Mouse (Mus musculus) myocyte (in vitro differentiated cells): ENCODE measurements around the gene Gm17622. TPM values are rescaled to one million over a fixed set of nuclear protein-coding genes. Genes with fewer than 3 reads are reported as not detected.

Experiments
- H3K27me3 ChIP-seq: one replicate; pipeline ENCODE4 v1.6.1; 2011; ENCODE audit not compliant: control insufficient read depth, insufficient read depth, insufficient read length
- H3K36me3 ChIP-seq: one replicate; pipeline ENCODE4 v1.6.1; 2011; ENCODE audit not compliant: control insufficient read depth, insufficient read depth
- H3K4me2 ChIP-seq: one replicate; pipeline ENCODE4 v1.6.1; 2011; ENCODE audit warnings: low read depth, control low read depth
- H3K4me3 ChIP-seq: one replicate; pipeline ENCODE4 v1.5.1; 2011; ENCODE audit warnings: mild to moderate bottlenecking, control low read depth, moderate library complexity
- H3K79me2 ChIP-seq: one replicate; pipeline ENCODE4 v1.6.1; 2011; ENCODE audit not compliant: control insufficient read depth, insufficient read depth
- H3ac ChIP-seq: one replicate; pipeline ENCODE4 v1.6.1; 2011; ENCODE audit not compliant: control insufficient read depth, insufficient read length
- CEBPB ChIP-seq: IDR thresholded peaks from 2 replicates; pipeline ENCODE4 v1.6.1; 2011; ENCODE audit warnings: mild to moderate bottlenecking, moderate library complexity; ENCODE audit not compliant: poor library complexity, insufficient read depth, severe bottlenecking
- E2F4 ChIP-seq: IDR thresholded peaks from one replicate; pipeline ENCODE4 v1.6.1; 2011; ENCODE audit warnings: mild to moderate bottlenecking, control low read depth, moderate library complexity; ENCODE audit not compliant: insufficient read depth
- MAX ChIP-seq: IDR thresholded peaks from one replicate; pipeline ENCODE4 v1.6.1; 2011; ENCODE audit warnings: low read depth, mild to moderate bottlenecking, control low read depth
- MYOD1 ChIP-seq, 3 experiments: IDR thresholded peaks; one replicate each; pipeline ENCODE4 v1.6.1; 2011; ENCODE audit warnings: control low read depth in 2 of 3, low read depth in 2 of 3, mild to moderate bottlenecking in 2 of 3, moderate library complexity in 1 of 3; ENCODE audit not compliant: insufficient read length in 2 of 3, control insufficient read depth in 1 of 3
- MYOG ChIP-seq, 3 experiments: IDR thresholded peaks; one replicate each; pipeline ENCODE4 v1.6.1; 2011; ENCODE audit warnings: control low read depth in 2 of 3, low read depth in 2 of 3, mild to moderate bottlenecking in 2 of 3; ENCODE audit not compliant: insufficient read length in 2 of 3, control insufficient read depth in 1 of 3, insufficient read depth in 1 of 3
- POLR2A ChIP-seq: IDR thresholded peaks from one replicate; pipeline ENCODE4 v1.6.1; 2011; ENCODE audit warnings: low read depth, mild to moderate bottlenecking, control low read depth, moderate library complexity; ENCODE audit not compliant: insufficient read length
- POLR2AphosphoS2 ChIP-seq: IDR thresholded peaks from one replicate; pipeline ENCODE4 v1.6.1; 2011; ENCODE audit warnings: low read depth, control low read depth; ENCODE audit not compliant: insufficient read length
- REST ChIP-seq: IDR thresholded peaks from one replicate; pipeline ENCODE4 v1.6.1; 2011; ENCODE audit warnings: mild to moderate bottlenecking, control low read depth, moderate library complexity; ENCODE audit not compliant: insufficient read depth, insufficient read length
- SRF ChIP-seq: IDR thresholded peaks from one replicate; pipeline ENCODE4 v1.6.1; 2011; ENCODE audit warnings: low read depth; ENCODE audit not compliant: control insufficient read depth, insufficient read length
- TCF12 ChIP-seq: IDR thresholded peaks from one replicate; pipeline ENCODE4 v1.6.1; 2011; ENCODE audit warnings: mild to moderate bottlenecking, control low read depth; ENCODE audit not compliant: poor library complexity, insufficient read depth, severe bottlenecking
- TCF3 ChIP-seq: IDR thresholded peaks from one replicate; pipeline ENCODE4 v1.6.1; 2011; ENCODE audit warnings: low read depth, control low read depth; ENCODE audit not compliant: insufficient read length
- USF1 ChIP-seq: IDR thresholded peaks from one replicate; pipeline ENCODE4 v1.6.1; 2011; ENCODE audit warnings: low read depth, mild to moderate bottlenecking, control low read depth, moderate library complexity
- polyA plus RNA-seq: library from polyadenylated mRNA; unstranded; fragments of >200 nt; fragmentation: generic; extraction: Trizol; gene quantifications from one replicate; pipeline ENCODE4 v1.2.1, GENCODE M21; 2012; ENCODE audit warnings: missing spikeins

Gene Gm17622
- polyA plus RNA-seq, 1 experiment: not detected

GRCm38 (mm10) chr13:96458606-96459005 is 31.9 kb upstream of the Gm17622 start:
- Histone ChIP-seq H3K79me2 (no peaks in the 10 kb centered on the region), H3K4me3 (no peak overlapping the region), H3ac (no peak overlapping the region), H3K27me3 (no peaks in the 10 kb centered on the region), H3K36me3 (no peaks in the 10 kb centered on the region), H3K4me2 (no peak overlapping the region)
- TF ChIP-seq E2F4: no peak
- TF ChIP-seq SRF: no peak
- no peak for TF ChIP-seq MYOD1 (IDR thresholded peaks at IDR 0.05; ENCODE audit: control insufficient read depth in 1 of 3, insufficient read length in 2 of 3, low read depth in 2 of 3)
- TF ChIP-seq POLR2A: no peak
- TF ChIP-seq CEBPB: no peak
- TF ChIP-seq TCF12: no peak
- TF ChIP-seq REST: no peak
- TF ChIP-seq TCF3: no peak
- no peak for TF ChIP-seq POLR2AphosphoS2
- TF ChIP-seq MAX: no peak

GRCm38 (mm10) chr13:96462644-96463043 is 27.9 kb upstream of the Gm17622 start:
- Histone ChIP-seq H3ac (no peak overlapping the region), H3K79me2 (no peaks in the 10 kb centered on the region), H3K4me3 (no peak overlapping the region), H3K4me2 (no peak overlapping the region), H3K36me3 (no peaks in the 10 kb centered on the region), H3K27me3 (no peaks in the 10 kb centered on the region)
- TF ChIP-seq CEBPB: no peak
- no peak for TF ChIP-seq MYOG (IDR thresholded peaks at IDR 0.05; ENCODE audit: control insufficient read depth in 1 of 3, insufficient read depth in 1 of 3, insufficient read length in 2 of 3, low read depth in 2 of 3)
- no peak for TF ChIP-seq REST

GRCm38 (mm10) chr13:96465315-96465714 is 25.2 kb upstream of the Gm17622 start:
- no peak for TF ChIP-seq USF1
- no peak for TF ChIP-seq E2F4
- TF ChIP-seq TCF12: no peak
- H3K79me2 ChIP-seq: no peaks in the 10 kb centered on the region

GRCm38 (mm10) chr13:96468678-96469077 is 21.9 kb upstream of the Gm17622 start:
- no peak for TF ChIP-seq USF1
- no peak for TF ChIP-seq POLR2AphosphoS2
- TF ChIP-seq REST: no peak
- TF ChIP-seq E2F4: no peak
- no peak for TF ChIP-seq POLR2A
- TF ChIP-seq TCF3: no peak
- TF ChIP-seq TCF12: no peak
- TF ChIP-seq MYOD1 (IDR thresholded peaks at IDR 0.05; ENCODE audit: control insufficient read depth in 1 of 3, insufficient read length in 2 of 3, low read depth in 2 of 3): no peak
- no peak for TF ChIP-seq SRF
- no peak overlapping the region for H3K4me3 ChIP-seq
- H3ac ChIP-seq: no peak overlapping the region
- no peaks in the 10 kb centered on the region for H3K79me2 ChIP-seq
- no peaks in the 10 kb centered on the region for H3K27me3 ChIP-seq
- H3K4me2 ChIP-seq: no peak overlapping the region
- no peaks in the 10 kb centered on the region for H3K36me3 ChIP-seq

More at GRCm38 (mm10) chr13:96465315-96465714, 25.2 kb upstream of the Gm17622 start:
- Histone ChIP-seq H3K4me2 (no peak overlapping the region), H3K27me3 (no peaks in the 10 kb centered on the region), H3K4me3 (no peak overlapping the region), H3ac (no peak overlapping the region), H3K36me3 (no peaks in the 10 kb centered on the region)

GRCm38 (mm10) chr13:96470556-96470955 is 20.0 kb upstream of the Gm17622 start:
- Histone ChIP-seq H3K4me3 (no peak overlapping the region), H3K36me3 (no peaks in the 10 kb centered on the region), H3K79me2 (no peaks in the 10 kb centered on the region), H3ac (no peak overlapping the region), H3K4me2 (no peak overlapping the region), H3K27me3 (no peaks in the 10 kb centered on the region)
- TF ChIP-seq USF1 (no peak), POLR2A (no peak), MYOG (IDR thresholded peaks at IDR 0.05; ENCODE audit: control insufficient read depth in 1 of 3, insufficient read depth in 1 of 3, insufficient read length in 2 of 3, low read depth in 2 of 3) (no peak), POLR2AphosphoS2 (no peak), CEBPB (no peak), MYOD1 (IDR thresholded peaks at IDR 0.05; ENCODE audit: control insufficient read depth in 1 of 3, insufficient read length in 2 of 3, low read depth in 2 of 3) (no peak), E2F4 (no peak), MAX (no peak), REST (no peak), TCF3 (no peak), TCF12 (no peak), SRF (no peak)
